Mouse (Mus musculus): ENCODE results near the gene Tubgcp2. TPM values are rescaled to one million over a fixed set of nuclear protein-coding genes. Genes with fewer than 3 reads are reported as not detected.

Tubgcp2 gene
- polyA plus RNA-seq, 1 experiment: 9.1 TPM

DNA sequence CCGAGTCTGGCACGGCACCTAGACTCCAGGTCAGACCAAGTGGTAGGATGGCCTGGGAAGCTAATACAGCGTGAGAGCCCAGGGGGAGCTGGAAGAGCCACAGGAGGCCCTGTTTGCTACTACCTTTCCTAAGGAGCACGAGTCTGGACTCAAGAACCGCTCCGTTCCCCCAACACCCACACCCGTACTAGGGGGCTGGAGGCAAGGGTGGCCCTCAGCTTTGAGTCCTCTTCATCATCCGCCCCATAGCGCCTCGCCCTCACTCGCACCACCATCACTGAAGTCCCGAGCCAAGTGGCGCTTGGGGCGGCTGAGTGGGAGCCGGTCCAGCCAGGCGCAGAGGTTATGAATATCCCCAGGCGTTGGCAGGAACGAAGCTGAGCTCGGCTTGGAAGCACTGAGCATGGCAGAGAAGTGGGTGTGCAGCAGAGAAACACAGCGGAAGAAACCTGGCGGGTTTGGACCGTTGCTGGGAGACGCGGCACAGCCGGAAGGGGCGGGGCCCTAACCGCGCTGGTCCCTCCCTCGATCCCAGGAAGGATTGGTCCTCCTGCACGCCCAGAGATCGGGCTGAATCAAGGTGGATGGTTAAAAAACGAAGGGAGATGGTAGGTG, 58.1 kb downstream of the Tubgcp2 start, which contains the start of gene 6430531B16Rik:
TSS of gene 6430531B16Rik (minus strand) at position 478 of the 615 bp plus-strand sequence.
- Histone ChIP-seq H3K27ac (replicated peaks; ENCODE audit: low read depth, low read length) (no peak within 1 kb of the TSS; the same call in 1 of the 2 replicates), H3K4me3 (ENCODE audit: insufficient read depth, low read depth, low read length) (peak within 1 kb of the TSS; percentile 52)

DNA sequence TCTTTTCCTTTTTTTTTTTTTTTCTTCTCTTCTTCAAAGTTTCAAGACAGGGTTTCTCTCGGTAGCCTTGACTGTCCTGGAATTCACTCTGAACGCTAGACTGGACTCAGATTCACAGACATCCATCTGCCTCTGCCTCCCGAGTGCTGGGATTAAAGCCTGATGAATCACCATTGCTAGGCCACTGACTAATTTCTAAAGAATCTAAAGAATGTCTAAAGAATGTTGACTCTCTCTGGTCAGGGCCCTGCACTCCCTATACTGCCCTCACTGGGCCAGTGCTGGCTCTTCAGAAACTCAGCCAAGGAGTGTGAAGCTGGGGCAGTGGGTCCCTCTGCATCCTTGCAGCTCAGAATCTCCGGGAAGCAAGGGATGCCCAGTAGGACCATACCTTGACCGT, 61.0 kb downstream of the Tubgcp2 start:
- Histone ChIP-seq H3K27ac (replicated peaks; ENCODE audit: low read depth, low read length) (no peak overlapping the region), H3K4me3 (ENCODE audit: insufficient read depth, low read depth, low read length) (no peak overlapping the region), H3K4me1 (ENCODE audit: control insufficient read depth, insufficient read depth, insufficient read length, low read length) (peaks cover 5% of the 10 kb centered on the region)

More for the DNA sequence above, 58.1 kb downstream of the Tubgcp2 start, which contains the start of gene 6430531B16Rik:
- H3K4me1 ChIP-seq (ENCODE audit: control insufficient read depth, insufficient read depth, insufficient read length, low read length): peaks cover 5% of the 10 kb centered on the region

DNA sequence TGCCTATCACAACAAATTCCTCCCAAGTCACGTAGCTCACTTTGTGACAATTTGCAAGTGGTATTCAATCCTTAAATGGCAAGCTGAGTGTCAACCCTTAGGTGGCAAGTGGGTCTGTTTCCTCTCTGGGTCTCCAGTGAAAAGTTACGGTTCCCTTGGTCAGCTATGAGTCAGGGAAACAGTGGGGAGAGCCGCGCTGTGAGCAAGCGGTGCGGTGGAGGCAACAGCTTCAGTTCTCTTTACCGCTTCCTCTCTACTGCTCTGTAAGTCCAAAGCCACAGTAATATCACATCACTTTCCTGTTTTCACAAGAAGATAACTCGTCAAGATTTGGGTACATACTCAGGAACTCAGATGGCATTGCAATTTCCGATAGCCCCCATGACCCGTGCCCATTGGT, 62.2 kb downstream of the Tubgcp2 start:
- Histone ChIP-seq H3K4me1 (ENCODE audit: control insufficient read depth, insufficient read depth, insufficient read length, low read length) (peaks cover 5% of the 10 kb centered on the region), H3K4me3 (ENCODE audit: insufficient read depth, low read depth, low read length) (no peak overlapping the region), H3K27ac (replicated peaks; ENCODE audit: low read depth, low read length) (peak overlapping the region; percentile 59)

DNA sequence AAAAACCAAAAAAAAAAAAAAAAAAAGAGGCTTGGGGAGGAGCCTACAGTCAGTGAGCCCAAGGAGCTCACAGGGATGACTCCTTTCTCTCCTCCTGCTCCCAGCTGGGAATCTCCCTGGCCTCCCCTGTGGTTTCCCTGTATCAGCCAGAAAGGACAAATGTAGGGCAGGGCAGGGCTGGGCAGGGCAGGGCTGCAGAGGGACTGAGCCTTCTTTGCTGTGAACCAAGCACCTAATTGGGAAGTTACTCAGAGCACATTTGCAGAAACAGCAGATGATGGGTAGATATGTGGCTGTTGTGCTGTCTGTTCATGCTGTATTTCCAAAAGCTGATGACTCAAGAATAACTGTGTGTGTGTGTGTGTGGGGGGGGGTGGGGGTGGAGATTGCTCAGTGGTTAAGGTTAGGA, 63.5 kb downstream of the Tubgcp2 start:
- H3K4me1 ChIP-seq (ENCODE audit: control insufficient read depth, insufficient read depth, insufficient read length, low read length): no peaks in the 10 kb centered on the region
- no peak overlapping the region for H3K27ac ChIP-seq (replicated peaks; ENCODE audit: low read depth, low read length)

DNA sequence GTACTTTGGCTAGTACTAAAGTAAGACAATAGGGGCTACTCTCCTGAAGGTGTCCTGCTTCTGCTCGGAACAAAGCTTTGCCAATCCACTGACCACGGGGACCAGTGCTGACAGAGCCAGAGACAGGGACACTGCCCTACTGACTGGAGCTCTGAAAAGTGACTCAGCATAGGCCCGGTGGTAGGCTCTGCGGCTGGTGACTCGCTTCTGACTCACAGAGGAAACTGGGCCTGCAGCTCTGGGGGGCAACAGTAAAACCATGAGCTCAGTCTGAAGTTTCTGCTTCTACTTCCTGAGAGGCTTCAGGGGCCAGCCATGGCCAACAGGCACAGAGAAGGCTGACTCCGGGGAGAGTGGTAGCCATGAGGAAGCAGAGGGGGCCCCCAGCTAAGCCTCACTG, 65.0 kb downstream of the Tubgcp2 start:
- H3K27ac ChIP-seq (replicated peaks; ENCODE audit: low read depth, low read length): 0 out of 2 replicates have a peak overlapping the region, but pooled peaks have one; percentile 21
- H3K4me3 ChIP-seq (ENCODE audit: insufficient read depth, low read depth, low read length): no peak overlapping the region
- no peaks in the 10 kb centered on the region for H3K4me1 ChIP-seq (ENCODE audit: control insufficient read depth, insufficient read depth, insufficient read length, low read length)

More for the DNA sequence above, 63.5 kb downstream of the Tubgcp2 start:
- H3K4me3 ChIP-seq (ENCODE audit: insufficient read depth, low read depth, low read length): no peak overlapping the region

DNA sequence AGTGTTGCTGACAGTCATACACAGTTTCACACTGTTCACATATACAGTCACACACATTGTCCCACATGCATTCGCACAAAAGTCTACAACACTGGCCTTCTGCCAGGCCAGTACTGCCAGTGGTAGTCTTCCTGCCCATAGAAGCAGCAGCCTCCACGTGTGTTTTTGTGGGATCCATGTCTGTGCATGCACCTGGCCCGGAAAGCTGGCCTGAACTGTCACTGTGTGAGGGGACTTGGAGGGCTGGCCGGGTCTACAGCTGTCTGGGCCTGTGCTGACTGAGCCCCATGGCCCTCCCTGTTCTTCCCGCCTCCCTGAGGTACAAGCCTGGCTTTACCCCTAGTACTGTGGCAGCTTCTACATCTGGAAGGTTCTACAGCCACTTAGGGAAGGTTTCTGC, 65.5 kb downstream of the Tubgcp2 start:
- no peak overlapping the region for H3K27ac ChIP-seq (replicated peaks; ENCODE audit: low read depth, low read length)
- H3K4me1 ChIP-seq (ENCODE audit: control insufficient read depth, insufficient read depth, insufficient read length, low read length): no peaks in the 10 kb centered on the region
- H3K4me3 ChIP-seq (ENCODE audit: insufficient read depth, low read depth, low read length): no peak overlapping the region

DNA sequence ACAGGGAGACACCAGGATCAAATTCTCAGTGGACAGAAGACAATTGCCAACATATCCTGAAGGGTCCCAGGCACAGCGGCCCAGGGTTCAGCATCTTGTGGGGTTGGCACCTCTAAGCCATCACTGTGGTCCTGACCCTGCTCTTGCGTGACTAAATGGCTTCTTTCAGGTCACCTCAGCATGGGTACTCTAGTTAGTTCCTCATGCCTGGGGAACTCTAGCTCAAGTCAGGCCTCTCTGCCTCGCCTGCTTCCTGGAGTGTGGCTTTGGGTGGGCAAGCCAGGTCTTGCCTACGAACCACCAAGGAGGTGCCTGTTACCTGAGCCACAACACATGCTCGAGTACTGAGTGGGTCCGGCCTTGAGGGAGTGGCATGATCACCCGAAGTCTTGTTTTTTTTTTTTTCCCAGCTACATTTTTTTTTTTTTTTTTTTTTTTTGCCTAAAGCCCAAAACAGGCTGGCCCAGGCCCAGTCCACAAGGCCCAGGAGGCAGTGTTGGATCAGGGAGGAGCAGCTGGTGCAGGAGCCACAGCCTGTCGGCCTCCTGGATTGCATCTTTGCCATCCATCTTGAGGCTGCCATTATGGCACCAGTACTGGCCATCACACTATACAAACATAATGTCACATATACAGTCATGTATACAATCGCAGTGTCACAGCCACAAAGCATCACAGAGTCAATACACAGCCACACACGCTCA, 66.1 kb downstream of the Tubgcp2 start:
- Histone ChIP-seq H3K4me1 (ENCODE audit: control insufficient read depth, insufficient read depth, insufficient read length, low read length) (no peaks in the 10 kb centered on the region), H3K4me3 (ENCODE audit: insufficient read depth, low read depth, low read length) (no peak overlapping the region), H3K27ac (replicated peaks; ENCODE audit: low read depth, low read length) (no peak overlapping the region)

DNA sequence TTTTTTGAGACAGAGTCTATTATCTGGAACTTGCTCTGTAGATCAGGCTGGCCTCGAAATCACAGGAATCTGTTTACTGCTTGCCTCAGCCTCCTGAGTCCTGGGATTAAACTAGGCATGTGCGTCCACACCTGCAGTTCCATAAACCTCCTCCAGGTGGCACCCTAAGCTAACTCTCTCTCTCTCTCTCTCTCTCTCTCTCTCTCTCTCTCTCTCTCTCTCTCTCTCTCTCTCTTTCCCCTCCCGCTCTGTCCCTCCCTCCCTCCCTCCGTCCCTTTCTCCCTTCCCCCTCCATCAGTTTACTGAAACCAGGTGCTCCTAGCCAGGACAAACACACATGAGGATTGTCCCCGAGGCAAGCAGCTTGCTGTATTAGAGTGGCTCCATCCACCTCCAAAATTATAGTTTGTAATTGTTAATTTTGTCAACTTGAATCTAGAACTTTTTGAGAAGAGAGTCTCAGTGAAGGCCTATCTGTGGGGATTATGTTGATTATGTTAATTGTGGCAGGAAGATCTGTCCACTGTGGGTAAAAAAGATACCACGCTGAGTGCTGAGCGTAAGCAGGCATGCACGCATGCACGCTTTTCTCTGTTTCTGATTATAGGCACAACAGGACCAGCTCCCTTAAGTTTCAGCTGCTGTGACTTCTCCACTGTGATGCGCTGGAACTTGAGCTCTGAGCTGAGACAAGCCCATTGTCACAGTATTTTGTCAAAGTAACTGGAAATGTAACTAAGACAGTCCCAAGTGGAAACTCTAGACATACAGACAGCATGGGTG, 66.9 kb downstream of the Tubgcp2 start:
- no peak overlapping the region for H3K4me3 ChIP-seq (ENCODE audit: insufficient read depth, low read depth, low read length)
- H3K27ac ChIP-seq (replicated peaks; ENCODE audit: low read depth, low read length): no peak overlapping the region
- no peaks in the 10 kb centered on the region for H3K4me1 ChIP-seq (ENCODE audit: control insufficient read depth, insufficient read depth, insufficient read length, low read length)

DNA sequence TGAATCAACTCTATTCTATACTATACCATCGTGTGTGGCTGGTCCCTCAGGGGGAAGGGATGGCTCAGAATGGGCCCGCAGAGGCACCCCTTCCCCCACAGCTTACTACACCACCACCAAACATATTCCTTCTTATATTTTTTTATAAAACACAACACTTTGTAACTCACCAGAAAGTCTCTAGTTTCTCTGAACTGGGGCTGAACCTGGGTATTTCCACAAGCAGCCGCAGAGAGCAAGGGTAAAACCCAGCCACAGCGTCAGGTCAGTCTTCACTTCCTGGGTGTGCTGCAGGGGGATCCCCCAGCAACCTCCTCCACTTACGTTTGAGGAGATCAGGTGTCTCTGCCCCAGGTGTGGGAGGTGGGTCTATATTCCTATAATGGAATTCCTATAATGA, 68.0 kb downstream of the Tubgcp2 start:
- no peak overlapping the region for H3K4me3 ChIP-seq (ENCODE audit: insufficient read depth, low read depth, low read length)
- H3K4me1 ChIP-seq (ENCODE audit: control insufficient read depth, insufficient read depth, insufficient read length, low read length): no peaks in the 10 kb centered on the region
- no peak overlapping the region for H3K27ac ChIP-seq (replicated peaks; ENCODE audit: low read depth, low read length)

DNA sequence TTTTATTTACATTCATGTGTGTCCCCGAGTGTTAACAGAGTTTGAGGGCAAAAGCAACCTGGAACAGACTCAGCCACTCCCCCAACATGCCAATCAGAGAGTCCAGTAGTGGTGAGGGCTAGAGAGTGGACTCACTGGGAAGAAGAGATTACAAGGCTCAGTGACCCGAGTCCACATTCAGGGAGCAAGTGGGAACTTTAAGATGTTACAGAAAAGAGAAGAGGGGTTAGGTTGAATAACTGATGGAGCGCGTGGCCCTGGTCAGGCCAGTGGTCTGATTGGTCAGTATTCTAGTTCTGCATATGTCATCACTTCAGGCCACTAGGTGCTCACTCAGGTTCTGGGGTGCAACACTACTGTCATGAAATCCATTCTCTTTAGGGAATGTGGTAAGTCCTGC, 69.3 kb downstream of the Tubgcp2 start:
- no peak overlapping the region for H3K27ac ChIP-seq (replicated peaks; ENCODE audit: low read depth, low read length)
- no peak overlapping the region for H3K4me3 ChIP-seq (ENCODE audit: insufficient read depth, low read depth, low read length)
- H3K4me1 ChIP-seq (ENCODE audit: control insufficient read depth, insufficient read depth, insufficient read length, low read length): no peaks in the 10 kb centered on the region

DNA sequence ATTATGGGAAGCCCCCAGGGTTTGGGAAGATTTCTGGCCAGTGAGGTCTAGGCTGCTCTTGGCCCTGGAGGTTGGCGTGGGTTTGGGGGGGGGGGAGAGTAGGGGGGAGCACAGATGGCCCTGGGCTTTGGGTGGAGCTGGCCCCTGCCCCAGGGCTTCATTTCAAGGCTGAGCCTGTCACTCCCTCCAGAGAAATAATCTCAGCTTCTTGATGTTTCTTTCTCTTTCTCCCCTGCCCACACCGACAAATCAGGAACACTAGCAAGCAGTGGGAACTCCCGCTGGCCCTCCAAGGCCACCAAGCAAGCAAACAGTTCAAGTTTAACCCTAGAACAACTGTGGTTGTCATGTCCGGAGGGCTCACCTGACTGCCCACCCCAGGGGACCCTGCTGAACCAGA, 72.7 kb downstream of the Tubgcp2 start:
- no peak overlapping the region for H3K4me3 ChIP-seq (ENCODE audit: insufficient read depth, low read depth, low read length)
- no peak overlapping the region for H3K27ac ChIP-seq (replicated peaks; ENCODE audit: low read depth, low read length)
- H3K4me1 ChIP-seq (ENCODE audit: control insufficient read depth, insufficient read depth, insufficient read length, low read length): no peaks in the 10 kb centered on the region

DNA sequence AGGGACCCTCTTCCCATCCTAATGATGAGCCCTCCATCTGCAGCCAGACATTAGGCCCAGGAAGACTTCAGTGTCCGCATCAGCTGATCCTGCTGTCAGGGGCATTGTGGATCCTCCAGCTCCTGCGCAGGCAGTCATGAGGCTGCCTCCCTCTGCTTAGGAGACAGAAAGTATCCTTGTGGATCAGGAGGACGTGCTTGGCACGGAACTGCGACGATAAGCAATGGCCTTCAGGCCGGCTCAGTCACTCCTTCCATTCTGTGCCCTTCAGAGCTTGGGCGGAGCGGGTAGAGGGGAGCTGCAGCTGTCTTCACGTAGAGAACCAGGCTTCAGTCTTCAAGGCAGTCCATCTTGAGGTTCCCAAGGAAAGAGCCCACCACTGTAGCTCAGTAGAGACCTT, 75.3 kb downstream of the Tubgcp2 start:
- Histone ChIP-seq H3K27ac (replicated peaks; ENCODE audit: low read depth, low read length) (no peak overlapping the region), H3K4me3 (ENCODE audit: insufficient read depth, low read depth, low read length) (no peak overlapping the region), H3K4me1 (ENCODE audit: control insufficient read depth, insufficient read depth, insufficient read length, low read length) (no peaks in the 10 kb centered on the region)

DNA sequence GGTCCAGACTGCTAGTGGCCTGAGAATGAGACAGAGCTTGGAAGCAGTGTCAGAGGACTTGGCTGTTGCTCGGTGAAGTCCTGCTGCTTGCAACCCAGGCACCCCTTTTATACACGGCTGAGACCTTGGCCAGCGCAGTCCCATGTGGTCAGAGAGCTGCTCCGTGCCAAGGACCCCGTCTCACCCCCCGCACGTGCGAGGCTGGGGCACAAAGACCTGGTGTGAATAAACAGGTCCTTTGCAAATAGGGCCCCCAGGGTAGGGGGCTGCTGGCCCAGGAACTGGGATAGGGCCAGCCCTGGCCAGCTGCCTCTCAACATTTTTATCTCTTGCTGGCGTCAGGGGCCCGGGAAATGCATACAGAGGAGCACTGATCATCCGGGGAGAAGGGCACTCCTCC, 78.5 kb downstream of the Tubgcp2 start:
- H3K4me3 ChIP-seq (ENCODE audit: insufficient read depth, low read depth, low read length): no peak overlapping the region
- no peaks in the 10 kb centered on the region for H3K4me1 ChIP-seq (ENCODE audit: control insufficient read depth, insufficient read depth, insufficient read length, low read length)
- H3K27ac ChIP-seq (replicated peaks; ENCODE audit: low read depth, low read length): no peak overlapping the region

DNA sequence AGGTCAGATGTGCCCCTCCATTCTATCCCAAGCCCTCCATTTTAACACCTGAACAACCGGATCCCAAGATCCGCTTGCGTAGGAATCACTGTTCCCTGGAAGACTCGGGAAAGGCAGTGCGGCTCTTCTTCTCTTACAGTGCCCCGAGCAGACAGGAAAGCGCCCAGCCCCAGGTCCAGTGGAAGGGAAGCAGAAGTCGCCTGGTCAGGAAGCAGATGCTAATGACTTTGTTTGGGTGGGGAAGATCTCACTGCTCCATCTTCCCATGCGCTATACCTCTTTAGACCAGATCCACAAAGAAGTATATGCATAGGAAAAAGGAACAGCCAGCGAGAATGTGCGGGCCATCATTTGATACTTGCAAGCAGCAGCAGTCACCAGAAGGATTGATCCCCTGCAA, 79.0 kb downstream of the Tubgcp2 start:
- Histone ChIP-seq H3K27ac (replicated peaks; ENCODE audit: low read depth, low read length) (no peak overlapping the region), H3K4me3 (ENCODE audit: insufficient read depth, low read depth, low read length) (no peak overlapping the region), H3K4me1 (ENCODE audit: control insufficient read depth, insufficient read depth, insufficient read length, low read length) (no peaks in the 10 kb centered on the region)

DNA sequence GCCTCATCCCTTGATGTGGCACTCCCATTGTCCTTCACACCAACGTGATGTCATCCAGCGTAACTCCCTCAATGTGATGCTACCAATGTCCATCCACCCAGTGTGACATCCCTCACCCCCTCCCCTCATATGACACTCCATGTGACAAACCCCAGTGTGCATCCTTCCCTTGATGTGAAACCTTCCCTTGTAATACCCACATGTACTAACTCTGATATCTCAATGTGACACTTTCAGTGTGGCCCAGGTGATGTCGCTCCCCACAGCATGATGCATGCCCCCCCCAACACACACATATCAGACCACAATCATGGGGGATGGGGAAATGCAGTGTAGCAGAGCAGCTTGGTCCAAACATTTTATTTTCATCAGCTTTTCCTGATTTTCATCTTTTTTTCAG, 79.8 kb downstream of the Tubgcp2 start:
- H3K27ac ChIP-seq (replicated peaks; ENCODE audit: low read depth, low read length): no peak overlapping the region

More for the DNA sequence above, 79.8 kb downstream of the Tubgcp2 start:
- no peaks in the 10 kb centered on the region for H3K4me1 ChIP-seq (ENCODE audit: control insufficient read depth, insufficient read depth, insufficient read length, low read length)
- H3K4me3 ChIP-seq (ENCODE audit: insufficient read depth, low read depth, low read length): no peak overlapping the region

All from brown adipose tissue, adult 24 weeks (tissue).